Mouse (Mus musculus) T-helper 17 cell (primary cell): Measurements from ENCODE around the gene Acot11.

Experiments used
- in situ Hi-C, 2 experiments: fragments of 300-600 bp; cut with MboI, MseI; formaldehyde crosslinking; loops; 1 replicate in 1 of 2; 2 replicates in 1 of 2; pipeline ENCODE4 v1.15.1; 2025; ENCODE audit warnings: high pct_unique_total_duplicates in 2 of 2

Gene Acot11

DNA sequence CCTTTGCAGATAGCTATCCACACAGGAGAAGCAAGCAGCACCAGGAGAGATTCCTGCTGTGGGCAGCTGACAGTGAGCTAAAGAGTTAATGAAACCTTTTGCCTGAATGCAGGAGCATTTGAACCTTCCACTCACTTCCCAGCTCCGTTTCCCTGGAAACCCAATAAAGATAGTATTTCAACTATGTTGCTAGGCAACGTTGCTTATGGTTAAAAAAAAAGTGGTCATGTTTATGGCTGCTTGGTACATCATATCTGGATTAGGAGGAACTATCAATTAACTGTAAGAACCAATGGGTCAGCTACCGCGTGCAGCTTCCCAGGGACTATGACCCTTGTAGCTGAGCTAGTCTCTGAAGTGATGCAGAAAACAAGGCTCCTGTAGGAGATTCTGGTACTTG is 104.0 kb downstream of the Acot11 start:
- in situ Hi-C loops, result no loop called here

DNA sequence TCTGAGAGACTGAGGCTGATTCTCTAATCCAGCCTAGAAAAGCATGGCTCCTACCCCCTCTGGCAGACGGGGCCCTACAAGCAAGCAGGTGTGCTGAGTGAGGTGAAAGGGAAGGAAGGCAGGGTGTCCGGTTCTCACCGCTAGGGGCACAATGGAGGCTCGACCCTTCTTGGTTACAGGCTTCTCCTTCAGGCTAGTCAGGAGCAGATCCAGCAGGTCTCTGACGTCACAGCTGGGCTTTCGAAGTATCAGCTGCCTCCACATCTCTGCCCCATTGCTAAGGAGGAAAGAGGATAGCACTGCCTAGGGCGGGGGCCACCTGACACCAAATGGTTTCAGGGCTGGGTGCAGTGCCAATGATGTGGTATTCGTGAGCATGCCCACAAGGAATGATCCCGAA is 104.8 kb downstream of the Acot11 start:
- in situ Hi-C loops, result no loop called here
